Comparison of ENCODE assay signal across 24 mouse cellular contexts in genomic region chr4:137768381-137768780, GRCm38 (mm10). TPM values are rescaled to one million over a fixed set of nuclear protein-coding genes. Genes with fewer than 3 reads are reported as not detected.
DNase-seq lines count a peak whose midpoint lies in the region; ATAC-seq lines count a peak whose summit lies in the region.
"Had no signal": no experiment of that assay in that cellular context is flagged by ENCODE, and none has a peak within 500 bp of the region (broad histone marks: within the 10 kb centered on the region; RNA-seq: fewer than 3 reads in every experiment).

No protein-coding gene starts in this region.

- H3K4me1 ChIP-seq in forebrain, embryonic 10.5 days, result peaks cover 74% of the 10 kb centered on the region
- H3K4me1 ChIP-seq in forebrain, embryonic 14.5 days (ENCODE audit: control insufficient read depth, insufficient read depth, low read length), result peaks cover 20% of the 10 kb centered on the region
- peaks cover 63% of the 10 kb centered on the region for H3K4me1 ChIP-seq in heart, embryonic 10.5 days
- H3K4me1 ChIP-seq in limb, embryonic 15.5 days, result peaks cover 36% of the 10 kb centered on the region
- H3K4me1 ChIP-seq in limb, embryonic 10.5 days, result peaks cover 62% of the 10 kb centered on the region

- WGBS in forebrain, embryonic 10.5 days, result 71% methylated on average over 5 of the region's 5 CpGs
- WGBS in forebrain, embryonic 14.5 days, result 72% methylated on average over 5 of the region's 5 CpGs
- WGBS in heart, embryonic 10.5 days, result 82% methylated on average over 5 of the region's 5 CpGs
- 75% methylated on average over 5 of the region's 5 CpGs for WGBS in limb, embryonic 15.5 days
- 76% methylated on average over 5 of the region's 5 CpGs for WGBS in limb, embryonic 10.5 days

- DNase-seq in forebrain, embryonic 10.5 days (ENCODE audit: extremely low spot score, low spot score), result no peak
- DNase-seq in forebrain, embryonic 14.5 days (ENCODE audit: low spot score), result no peak
- no peak for DNase-seq in heart, embryonic 10.5 days (ENCODE audit: low spot score)
- DNase-seq in heart, postnatal 4 days, result no peak
- DNase-seq in limb, embryonic 10.5 days (ENCODE audit: low spot score), result no peak
- DNase-seq in brain, adult 2 months (ENCODE audit: low read depth, low spot score), result peak; percentile 12
- DNase-seq: cerebellum, adult 18-20 months; kidney, adult 18-20 months; kidney, postnatal 4 days; thymus, adult 2 months; thymus, postnatal 36 days had no signal

- H3K27ac ChIP-seq in forebrain, embryonic 10.5 days, result peak overlapping the region; percentile 56
- H3K27ac ChIP-seq in forebrain, embryonic 14.5 days (ENCODE audit: low read depth, low read length), result no peak overlapping the region
- H3K27ac ChIP-seq in heart, embryonic 10.5 days, result 0 out of 2 replicates have a peak overlapping the region, but pooled peaks have one; percentile 31
- 0 out of 2 replicates have a peak overlapping the region, but pooled peaks have one; percentile 0 for H3K27ac ChIP-seq in limb, embryonic 15.5 days
- H3K27ac ChIP-seq in limb, embryonic 10.5 days, result no peak overlapping the region
- H3K27ac ChIP-seq: forebrain, embryonic 12.5 days; liver, embryonic 15.5 days; lung, embryonic 15.5 days had no signal

- H3K27me3 ChIP-seq in forebrain, embryonic 10.5 days (ENCODE audit: poor library complexity, severe bottlenecking), result no peaks in the 10 kb centered on the region
- H3K27me3 ChIP-seq in forebrain, embryonic 14.5 days (replicated peaks; ENCODE audit: control insufficient read depth, insufficient read depth, low read length), result no peaks in the 10 kb centered on the region
- peaks cover 26% of the 10 kb centered on the region; the same call in 1 of the 2 replicates for H3K27me3 ChIP-seq in heart, embryonic 10.5 days (ENCODE audit: insufficient read depth, poor library complexity, severe bottlenecking)
- no peaks in the 10 kb centered on the region for H3K27me3 ChIP-seq in limb, embryonic 15.5 days
- 0 out of 2 replicates have a peak, but pooled peaks cover 4% of the 10 kb centered on the region for H3K27me3 ChIP-seq in limb, embryonic 10.5 days (ENCODE audit: low read depth, poor library complexity, severe bottlenecking)
- H3K27me3 ChIP-seq: CH12.LX; forebrain, embryonic 12.5 days; lung, embryonic 15.5 days; Patski had no signal

- no peak overlapping the region for H3K4me2 ChIP-seq in forebrain, embryonic 14.5 days (ENCODE audit: low read length)
- no peak overlapping the region for H3K4me2 ChIP-seq in limb, embryonic 15.5 days
- H3K4me2 ChIP-seq: forebrain, embryonic 12.5 days; liver, embryonic 15.5 days; lung, embryonic 15.5 days; midbrain, embryonic 11.5 days had no signal

- ATAC-seq in forebrain, embryonic 14.5 days, result no peak
- no peak for ATAC-seq in limb, embryonic 15.5 days (ENCODE audit: insufficient number of reproducible peaks, low FRiP score, low TSS enrichment, low read depth)
- ATAC-seq in cerebellum, adult (ENCODE audit: insufficient number of reproducible peaks, low FRiP score, low TSS enrichment), result no peak
- ATAC-seq: Patski had no signal

- H3K9ac ChIP-seq in forebrain, embryonic 14.5 days (ENCODE audit: low read length), result no peak overlapping the region
- H3K9ac ChIP-seq in limb, embryonic 15.5 days, result no peak overlapping the region
- H3K9ac ChIP-seq: forebrain, embryonic 12.5 days; liver, embryonic 15.5 days; lung, embryonic 15.5 days had no signal

- H3K9me3 ChIP-seq in forebrain, embryonic 10.5 days, result no peaks in the 10 kb centered on the region
- H3K9me3 ChIP-seq in forebrain, embryonic 14.5 days (replicated peaks; ENCODE audit: control insufficient read depth, low read length), result no peaks in the 10 kb centered on the region
- H3K9me3 ChIP-seq in heart, embryonic 10.5 days, result no peaks in the 10 kb centered on the region
- H3K9me3 ChIP-seq in limb, embryonic 15.5 days, result no peaks in the 10 kb centered on the region
- no peaks in the 10 kb centered on the region for H3K9me3 ChIP-seq in limb, embryonic 10.5 days (replicated peaks)
- H3K9me3 ChIP-seq: forebrain, embryonic 12.5 days; G1E; liver, embryonic 15.5 days; lung, embryonic 15.5 days had no signal

- no peaks in the 10 kb centered on the region for H3K36me3 ChIP-seq in forebrain, embryonic 10.5 days (replicated peaks)
- H3K36me3 ChIP-seq in forebrain, embryonic 14.5 days (ENCODE audit: control insufficient read depth, insufficient read depth, low read length), result no peaks in the 10 kb centered on the region
- no peaks in the 10 kb centered on the region for H3K36me3 ChIP-seq in heart, embryonic 10.5 days
- H3K36me3 ChIP-seq in limb, embryonic 15.5 days, result no peaks in the 10 kb centered on the region
- no peaks in the 10 kb centered on the region for H3K36me3 ChIP-seq in limb, embryonic 10.5 days
- H3K36me3 ChIP-seq: forebrain, embryonic 12.5 days; G1E; liver, embryonic 15.5 days; lung, embryonic 15.5 days had no signal

- H3K4me3 ChIP-seq in forebrain, embryonic 10.5 days, result no peak overlapping the region
- no peak overlapping the region for H3K4me3 ChIP-seq in forebrain, embryonic 14.5 days (ENCODE audit: low read depth, low read length)
- no peak overlapping the region for H3K4me3 ChIP-seq in heart, embryonic 10.5 days
- H3K4me3 ChIP-seq in limb, embryonic 15.5 days, result no peak overlapping the region
- H3K4me3 ChIP-seq in limb, embryonic 10.5 days, result no peak overlapping the region
- H3K4me3 ChIP-seq: erythroblast, embryonic 14.5 days; forebrain, embryonic 12.5 days; liver, embryonic 15.5 days; lung, embryonic 15.5 days had no signal

RNA-seq across cellular contexts. Expression of gene Alpl, which starts 27.8 kb away (rescaled TPM):
- polyA plus RNA-seq in forebrain, embryonic 10.5 days (2016; fragmentation: Nextera tagmentation; extraction: Ambion mirVana), result 20.3 and 20.7 TPM in 2 replicates
- polyA plus RNA-seq in forebrain, embryonic 14.5 days (2014; fragmentation: Nextera tagmentation; extraction: Ambion mirVana), result 7.4 and 7.7 TPM in 2 replicates
- polyA plus RNA-seq in heart, embryonic 10.5 days (2016; fragmentation: Nextera tagmentation; extraction: Ambion mirVana), result 1.0 and 4.5 TPM in 2 replicates
- total RNA-seq in heart, postnatal 4 days (2021), result 1 to 10 TPM; 8.9 to 9.0 TPM
- 43.5 and 68.6 TPM in 2 replicates for polyA plus RNA-seq in limb, embryonic 15.5 days (2015; fragmentation: Nextera tagmentation; extraction: Ambion mirVana)
- polyA plus RNA-seq in limb, embryonic 10.5 days (2016; fragmentation: Nextera tagmentation; extraction: Ambion mirVana), result 5.1 and 7.9 TPM in 2 replicates
- total RNA-seq: common myeloid progenitor, adult 5-6 weeks; G1E; megakaryocyte progenitor cell, adult 5-6 weeks; monocyte, adult 5-6 weeks had no signal
- polyA plus RNA-seq: G1E had no signal

Comparison
In these comparisons a context has a peak if more than half of its experiments do, and no peak if none do; other contexts are left out.
1. H3K27ac ChIP-seq: peak in forebrain, embryonic 10.5 days (single experiment), heart, embryonic 10.5 days (single experiment) and limb, embryonic 15.5 days (single experiment); none in forebrain, embryonic 14.5 days (single experiment) and limb, embryonic 10.5 days (single experiment).